Mouse (Mus musculus) heart, embryonic 15.5 days (tissue): ENCODE results near the gene Pou6f2. TPM values are rescaled to one million over a fixed set of nuclear protein-coding genes. Genes with fewer than 3 reads are reported as not detected.
A peak's percentile ranks its signal among the peaks of the same experiment; 100 is the strongest.

Experiments used
- ATAC-seq: fragments of 200-750 bp; cut with Nextera tagmentation; replicated peaks from 2 replicates; pipeline ENCODE4 v1.8.0; 2017; ENCODE audit warnings: low read depth, moderate TSS enrichment; ENCODE audit not compliant: insufficient number of reproducible peaks, insufficient read depth, low FRiP score
- H3K27ac ChIP-seq: fragments of 300-500 bp; sonication (generic); 2 replicates; pipeline ENCODE4 v1.5.1; 2015; ENCODE audit warnings: mild to moderate bottlenecking, inconsistent platforms
- H3K27me3 ChIP-seq: fragments of 300-500 bp; sonication (generic); 2 replicates; pipeline ENCODE4 v1.6.1; 2015; ENCODE audit warnings: inconsistent platforms
- H3K36me3 ChIP-seq: fragments of 300-500 bp; sonication (generic); 2 replicates; pipeline ENCODE4 v1.6.1; 2015; ENCODE audit warnings: mild to moderate bottlenecking, inconsistent platforms
- H3K4me1 ChIP-seq: fragments of 300-500 bp; sonication (generic); replicated peaks from 2 replicates; pipeline ENCODE4 v1.6.1; 2015; ENCODE audit warnings: inconsistent platforms
- H3K4me2 ChIP-seq: fragments of 300-500 bp; sonication (generic); 2 replicates; pipeline ENCODE4 v1.6.1; 2015; ENCODE audit warnings: inconsistent platforms, mild to moderate bottlenecking, moderate library complexity
- H3K4me3 ChIP-seq: fragments of 300-500 bp; sonication (generic); 2 replicates; pipeline ENCODE4 v1.5.1; 2015; ENCODE audit warnings: mild to moderate bottlenecking, inconsistent platforms
- H3K9ac ChIP-seq: fragments of 300-500 bp; sonication (generic); 2 replicates; pipeline ENCODE4 v1.6.1; 2015; ENCODE audit warnings: mild to moderate bottlenecking, inconsistent platforms
- H3K9me3 ChIP-seq: fragments of 300-500 bp; sonication (generic); replicated peaks from 2 replicates; pipeline ENCODE4 v1.6.1; 2016; ENCODE audit warnings: inconsistent platforms
- WGBS: fragments of 180-500 bp; shearing (Covaris S2); methylation state at CpG from one replicate; pipeline ENCODE4 v1.1.7; 2015; ENCODE audit warnings: mixed read lengths; 5-methylcytosine and 5-hydroxymethylcytosine counted together
- polyA plus RNA-seq: library from polyadenylated mRNA; unstranded; fragments of >200 nt; fragmentation: Nextera tagmentation; extraction: Ambion mirVana; gene quantifications from 2 replicates; pipeline ENCODE4 v1.2.1, GENCODE M21; 2015

Gene Pou6f2
- polyA plus RNA-seq, 1 experiment from 2014 or later = 1.1 TPM

- WGBS = 81% methylated on average over 8 of the region's 8 CpGs
- H3K9me3 ChIP-seq = no peaks in the 10 kb centered on the region
- no peaks in the 10 kb centered on the region for H3K36me3 ChIP-seq
- ATAC-seq = no peak
- H3K4me2 ChIP-seq = no peak overlapping the region
- no peak overlapping the region for H3K4me3 ChIP-seq
- no peak overlapping the region for H3K9ac ChIP-seq
- H3K4me1 ChIP-seq = no peaks in the 10 kb centered on the region
- H3K27me3 ChIP-seq = no peaks in the 10 kb centered on the region
- H3K27ac ChIP-seq = no peak overlapping the region
These were observed 84.9 kb downstream of the Pou6f2 start for GRCm38 (mm10) chr13:18312613-18313012.

GRCm38 (mm10) chr13:18309024-18309423, 88.5 kb downstream of the Pou6f2 start:
- Histone ChIP-seq H3K4me3 (no peak overlapping the region), H3K9ac (no peak overlapping the region), H3K4me1 (no peaks in the 10 kb centered on the region), H3K27me3 (no peaks in the 10 kb centered on the region), H3K27ac (no peak overlapping the region), H3K36me3 (no peaks in the 10 kb centered on the region), H3K4me2 (no peak overlapping the region), H3K9me3 (no peaks in the 10 kb centered on the region)
- ATAC-seq = no peak
- 70% methylated on average over 7 of the region's 7 CpGs for WGBS

- Histone ChIP-seq H3K4me3 (no peak overlapping the region), H3K9me3 (no peaks in the 10 kb centered on the region), H3K27me3 (no peaks in the 10 kb centered on the region), H3K36me3 (no peaks in the 10 kb centered on the region), H3K4me2 (no peak overlapping the region), H3K9ac (no peak overlapping the region), H3K4me1 (no peaks in the 10 kb centered on the region), H3K27ac (no peak overlapping the region)
- 76% methylated on average over 7 of the region's 7 CpGs for WGBS
- ATAC-seq = no peak
These were observed 90.9 kb downstream of the Pou6f2 start for GRCm38 (mm10) chr13:18306506-18307145.

DNA sequence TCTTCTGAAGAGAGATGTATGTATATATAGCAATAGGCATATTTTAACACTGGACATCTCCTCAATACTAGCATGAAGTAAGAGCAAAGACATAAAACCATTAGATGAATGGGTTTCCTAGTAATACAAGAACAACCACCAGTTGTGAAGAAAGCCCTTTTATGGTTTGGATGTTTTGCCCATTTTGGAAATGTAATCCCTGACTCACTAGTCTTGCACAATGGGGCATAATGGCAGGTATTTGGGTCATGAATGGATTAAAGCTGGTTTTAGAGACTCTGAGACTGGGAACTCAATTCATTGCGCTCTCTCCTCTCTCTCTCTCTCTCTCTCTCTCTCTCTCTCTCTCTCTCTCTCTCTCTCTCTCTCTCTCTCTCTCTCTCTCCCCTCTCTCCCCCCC, 97.5 kb downstream of the Pou6f2 start:
- H3K4me3 ChIP-seq = no peak overlapping the region
- 90% methylated on average over 1 of the region's 1 CpGs for WGBS
- no peak overlapping the region for H3K4me2 ChIP-seq
- H3K9ac ChIP-seq = no peak overlapping the region
- H3K36me3 ChIP-seq = no peaks in the 10 kb centered on the region
- H3K4me1 ChIP-seq = no peaks in the 10 kb centered on the region
- no peaks in the 10 kb centered on the region for H3K9me3 ChIP-seq
- H3K27me3 ChIP-seq = no peaks in the 10 kb centered on the region
- no peak overlapping the region for H3K27ac ChIP-seq
- ATAC-seq = no peak

- Histone ChIP-seq H3K27me3 (no peaks in the 10 kb centered on the region), H3K9me3 (no peaks in the 10 kb centered on the region), H3K4me2 (no peak overlapping the region), H3K4me1 (no peaks in the 10 kb centered on the region), H3K4me3 (no peak overlapping the region), H3K27ac (no peak overlapping the region), H3K36me3 (no peaks in the 10 kb centered on the region), H3K9ac (no peak overlapping the region)
- WGBS = 75% methylated on average over 1 of the region's 1 CpGs
- no peak for ATAC-seq
These were observed 104.0 kb downstream of the Pou6f2 start for GRCm38 (mm10) chr13:18293438-18293837.

GRCm38 (mm10) chr13:18290253-18290914, 107.1 kb downstream of the Pou6f2 start:
- Histone ChIP-seq H3K4me2 (no peak overlapping the region), H3K9ac (no peak overlapping the region), H3K36me3 (no peaks in the 10 kb centered on the region), H3K4me3 (no peak overlapping the region), H3K27ac (no peak overlapping the region), H3K4me1 (no peaks in the 10 kb centered on the region), H3K27me3 (no peaks in the 10 kb centered on the region), H3K9me3 (no peaks in the 10 kb centered on the region)
- WGBS = 69% methylated on average over 4 of the region's 4 CpGs
- ATAC-seq = no peak

DNA sequence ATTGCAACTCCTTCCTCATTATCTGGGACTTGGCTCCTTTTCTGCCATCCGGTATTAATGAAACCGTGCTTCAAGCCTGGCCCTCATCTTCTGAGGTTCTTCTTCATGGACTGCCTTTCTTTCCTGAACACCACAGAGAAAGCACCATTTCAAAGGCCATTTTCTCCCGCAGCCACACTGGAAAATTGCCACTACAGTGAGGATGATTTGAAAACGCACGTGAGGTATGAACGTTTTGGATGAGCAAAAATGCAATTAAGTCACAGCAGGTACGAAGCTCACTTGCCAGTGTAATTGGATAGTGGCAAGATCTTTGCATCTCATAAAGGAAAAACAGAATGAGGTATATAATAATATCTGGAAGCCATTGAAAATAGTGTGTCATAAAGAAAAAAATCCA, 110.0 kb downstream of the Pou6f2 start:
- Histone ChIP-seq H3K4me2 (no peak overlapping the region), H3K27me3 (no peaks in the 10 kb centered on the region), H3K27ac (no peak overlapping the region), H3K9ac (no peak overlapping the region), H3K9me3 (no peaks in the 10 kb centered on the region), H3K36me3 (no peaks in the 10 kb centered on the region), H3K4me3 (no peak overlapping the region), H3K4me1 (no peaks in the 10 kb centered on the region)
- ATAC-seq = no peak
- WGBS = 80% methylated on average over 7 of the region's 7 CpGs

- no peak overlapping the region for H3K27ac ChIP-seq
- no peak overlapping the region for H3K9ac ChIP-seq
- H3K4me2 ChIP-seq = no peak overlapping the region
- no peak for ATAC-seq
- 72% methylated on average over 5 of the region's 5 CpGs for WGBS
- no peaks in the 10 kb centered on the region for H3K27me3 ChIP-seq
- H3K4me1 ChIP-seq = no peaks in the 10 kb centered on the region
- no peaks in the 10 kb centered on the region for H3K9me3 ChIP-seq
- H3K4me3 ChIP-seq = no peak overlapping the region
- no peaks in the 10 kb centered on the region for H3K36me3 ChIP-seq
These were observed 115.0 kb downstream of the Pou6f2 start for GRCm38 (mm10) chr13:18282361-18282982.

- no peak overlapping the region for H3K9ac ChIP-seq
- no peak overlapping the region for H3K4me2 ChIP-seq
- no peak overlapping the region for H3K4me3 ChIP-seq
- WGBS = 58% methylated on average over 3 of the region's 3 CpGs
- H3K9me3 ChIP-seq = no peaks in the 10 kb centered on the region
- H3K36me3 ChIP-seq = no peaks in the 10 kb centered on the region
- no peak overlapping the region for H3K27ac ChIP-seq
- no peaks in the 10 kb centered on the region for H3K27me3 ChIP-seq
- no peak; the same call in 1 of the 2 replicates for ATAC-seq
- peaks cover 4% of the 10 kb centered on the region for H3K4me1 ChIP-seq
These were observed 116.4 kb downstream of the Pou6f2 start for GRCm38 (mm10) chr13:18281084-18281483.

DNA sequence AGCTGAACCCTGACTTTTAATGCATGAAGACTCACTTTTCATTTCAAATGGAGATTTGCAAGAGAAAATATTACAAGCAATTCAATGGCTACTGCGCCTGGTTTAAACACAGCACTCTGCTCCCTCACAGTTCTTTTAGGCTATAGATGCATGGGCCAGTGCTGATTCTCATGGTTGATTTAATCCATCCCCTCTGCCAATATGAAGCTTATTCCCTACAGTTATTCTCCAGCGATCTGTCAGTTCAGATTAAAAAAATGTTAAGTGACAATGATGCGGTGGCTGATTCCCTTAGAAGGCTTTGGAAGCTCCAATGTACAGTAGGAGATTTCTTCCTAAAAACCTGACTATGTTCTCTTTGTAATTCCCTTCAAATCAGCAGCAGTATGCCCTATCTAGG, 144.4 kb downstream of the Pou6f2 start:
- Histone ChIP-seq H3K27me3 (no peaks in the 10 kb centered on the region), H3K27ac (no peak overlapping the region), H3K9ac (no peak overlapping the region), H3K36me3 (no peaks in the 10 kb centered on the region), H3K4me2 (no peak overlapping the region), H3K4me3 (no peak overlapping the region), H3K9me3 (no peaks in the 10 kb centered on the region), H3K4me1 (no peaks in the 10 kb centered on the region)
- ATAC-seq = no peak
- 85% methylated on average over 3 of the region's 3 CpGs for WGBS

DNA sequence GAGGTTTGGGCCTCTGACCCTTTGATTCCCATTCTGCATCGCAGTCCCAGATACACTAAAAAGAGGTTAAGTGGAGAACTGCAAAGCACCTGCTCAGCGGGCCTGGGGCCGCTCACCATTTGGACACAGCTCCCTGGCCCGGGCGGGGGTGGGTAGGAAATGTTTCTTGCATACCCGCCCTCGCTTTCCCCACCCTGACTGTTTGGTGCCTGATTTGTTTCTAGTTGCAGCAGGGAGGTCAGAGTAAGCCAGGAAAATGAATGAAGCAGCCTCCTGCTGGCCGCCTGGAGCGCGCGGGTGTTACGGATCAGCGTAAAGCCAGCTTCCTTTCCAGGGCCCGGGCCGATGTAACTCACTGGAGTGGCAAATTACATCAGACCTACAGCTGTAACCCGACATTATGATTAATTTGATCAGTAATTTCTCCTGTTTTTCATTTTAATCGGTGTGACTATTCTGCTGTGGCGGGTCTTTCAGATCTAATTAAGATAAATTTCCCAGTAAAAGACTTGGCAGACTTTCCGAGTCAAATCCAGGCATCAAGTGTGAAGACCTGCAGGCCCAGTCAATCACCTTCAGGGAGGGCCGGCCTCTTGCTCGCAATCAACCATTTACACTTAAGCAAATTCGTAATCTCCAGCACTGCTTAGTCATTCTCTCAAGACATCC, 178.8 kb downstream of the Pou6f2 start:
- WGBS = 11% methylated on average over 22 of the region's 22 CpGs
- Histone ChIP-seq H3K9me3 (no peaks in the 10 kb centered on the region), H3K27ac (no peak overlapping the region), H3K4me2 (peak overlapping the region; percentile 38), H3K4me1 (no peaks in the 10 kb centered on the region), H3K36me3 (no peaks in the 10 kb centered on the region), H3K4me3 (no peak overlapping the region), H3K27me3 (no peaks in the 10 kb centered on the region), H3K9ac (no peak overlapping the region)
- ATAC-seq = no peak; the same call in 1 of the 2 replicates
